Mouse (Mus musculus) heart, adult 2 months (tissue): ENCODE data around the gene Tgm3.

Source experiments
- CTCF ChIP-seq: fragments of 200-600 bp; IDR thresholded peaks from 2 replicates; pipeline ENCODE4 v1.8.1; 2022; ENCODE audit warnings: antibody characterized with exemption, mild to moderate bottlenecking, moderate library complexity
- EP300 ChIP-seq: fragments of 200-500 bp; IDR thresholded peaks from 2 replicates; pipeline ENCODE4 v1.6.1; 2011; ENCODE audit warnings: low read depth, low read length, control low read depth; ENCODE audit not compliant: insufficient read depth
- POLR2A ChIP-seq: fragments of 200-500 bp; IDR thresholded peaks from 2 replicates; pipeline ENCODE4 v1.6.1; 2011; ENCODE audit warnings: mild to moderate bottlenecking, low read depth, low read length, control low read depth; ENCODE audit not compliant: insufficient read depth

- TF ChIP-seq CTCF (no peak), EP300 (no peak), POLR2A (no peak)
Measured at GRCm38 (mm10) chr2:130040190-130040886, 28.2 kb downstream of the Tgm3 start.
